Mouse (Mus musculus): ENCODE data around the gene Tgfbr2. TPM values are rescaled to one million over a fixed set of nuclear protein-coding genes. Genes with fewer than 3 reads are reported as not detected.

The Tgfbr2 gene
- polyA plus RNA-seq, 1 experiment = 0.02 TPM

DNA sequence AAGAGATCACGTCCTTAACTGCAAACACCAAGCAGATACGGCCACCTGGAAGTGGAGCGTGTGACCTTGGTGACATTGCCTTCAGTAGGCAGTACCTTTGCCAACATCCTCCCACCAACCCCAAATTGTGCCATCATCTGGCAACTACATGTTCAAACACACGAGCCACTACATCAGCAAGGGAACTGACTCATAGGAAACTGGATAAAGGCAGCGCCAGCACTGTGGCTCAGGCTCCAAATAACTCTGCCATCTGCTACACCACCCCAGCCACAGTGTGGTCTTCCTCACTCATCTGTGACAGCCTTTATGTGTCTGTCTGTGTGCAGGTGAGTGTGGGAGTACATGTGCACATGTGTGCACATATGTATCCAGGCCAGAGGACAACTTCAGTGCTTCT lies 9.7 kb upstream of the Tgfbr2 start:
- Histone ChIP-seq H3K36me3 (ENCODE audit: control insufficient read depth) (no peaks in the 10 kb centered on the region), H3K4me3 (replicated peaks) (no peak overlapping the region), H3K27me3 (ENCODE audit: control insufficient read depth) (no peaks in the 10 kb centered on the region), H3K9me3 (ENCODE audit: control insufficient read depth, low read length) (no peaks in the 10 kb centered on the region), H3K4me1 (ENCODE audit: control insufficient read depth) (no peaks in the 10 kb centered on the region)
- TF ChIP-seq TAL1 (IDR thresholded peaks at IDR 0.05; ENCODE audit: low read length) = no peak
- no peak for TF ChIP-seq GATA1 (IDR thresholded peaks at IDR 0.05; ENCODE audit: low read length)

DNA sequence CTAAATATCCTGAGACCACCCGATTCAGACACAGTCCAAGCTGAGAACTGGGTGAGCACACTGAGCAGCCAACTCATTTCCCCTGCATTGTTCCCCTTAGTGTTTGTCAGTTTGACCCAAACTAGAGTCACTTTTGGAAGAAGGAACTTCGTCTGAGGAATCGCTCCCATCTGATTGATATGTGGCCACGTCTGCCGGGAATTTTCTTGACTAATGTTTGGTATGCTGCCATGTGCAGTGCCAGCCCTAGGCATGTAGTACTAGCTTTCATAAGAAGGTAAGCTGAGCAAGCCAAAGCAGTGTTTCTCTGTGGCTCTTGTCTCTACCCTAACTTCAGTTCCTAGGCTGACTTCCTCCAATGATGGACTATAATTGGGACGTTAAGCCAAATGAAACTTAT lies 7.9 kb upstream of the Tgfbr2 start:
- H3K9me3 ChIP-seq (ENCODE audit: control insufficient read depth, low read length) = no peaks in the 10 kb centered on the region
- no peak for TF ChIP-seq TAL1 (IDR thresholded peaks at IDR 0.05; ENCODE audit: low read length)
- TF ChIP-seq GATA1 (IDR thresholded peaks at IDR 0.05; ENCODE audit: low read length) = no peak
- no peaks in the 10 kb centered on the region for H3K4me1 ChIP-seq (ENCODE audit: control insufficient read depth)
- H3K4me3 ChIP-seq (replicated peaks) = no peak overlapping the region
- no peaks in the 10 kb centered on the region for H3K36me3 ChIP-seq (ENCODE audit: control insufficient read depth)
- H3K27me3 ChIP-seq (ENCODE audit: control insufficient read depth) = no peaks in the 10 kb centered on the region

DNA sequence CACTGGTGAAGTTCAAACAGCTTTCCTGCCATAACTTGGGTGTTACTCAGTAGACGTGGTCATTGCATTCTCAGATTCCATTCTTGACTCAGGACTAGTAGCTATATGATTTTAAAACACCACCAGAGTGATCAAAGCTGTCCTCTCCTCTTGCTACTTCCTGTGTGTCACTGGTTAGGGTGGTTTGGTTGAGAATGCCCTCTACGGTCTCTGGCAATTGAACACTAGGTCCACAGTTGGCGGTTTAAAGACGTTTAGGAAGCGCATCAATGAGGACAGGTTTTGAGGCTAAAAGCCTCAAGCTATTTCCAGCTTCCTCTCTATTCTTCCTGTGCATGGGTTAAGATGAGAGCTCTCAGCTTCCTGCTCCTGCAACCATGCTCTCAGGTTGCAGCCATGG lies 6.4 kb upstream of the Tgfbr2 start:
- no peak for TF ChIP-seq TAL1 (IDR thresholded peaks at IDR 0.05; ENCODE audit: low read length)
- no peak for TF ChIP-seq GATA1 (IDR thresholded peaks at IDR 0.05; ENCODE audit: low read length)
- Histone ChIP-seq H3K27me3 (ENCODE audit: control insufficient read depth) (no peaks in the 10 kb centered on the region), H3K9me3 (ENCODE audit: control insufficient read depth, low read length) (no peaks in the 10 kb centered on the region), H3K4me3 (replicated peaks) (no peak overlapping the region), H3K36me3 (ENCODE audit: control insufficient read depth) (no peaks in the 10 kb centered on the region), H3K4me1 (ENCODE audit: control insufficient read depth) (no peaks in the 10 kb centered on the region)

DNA sequence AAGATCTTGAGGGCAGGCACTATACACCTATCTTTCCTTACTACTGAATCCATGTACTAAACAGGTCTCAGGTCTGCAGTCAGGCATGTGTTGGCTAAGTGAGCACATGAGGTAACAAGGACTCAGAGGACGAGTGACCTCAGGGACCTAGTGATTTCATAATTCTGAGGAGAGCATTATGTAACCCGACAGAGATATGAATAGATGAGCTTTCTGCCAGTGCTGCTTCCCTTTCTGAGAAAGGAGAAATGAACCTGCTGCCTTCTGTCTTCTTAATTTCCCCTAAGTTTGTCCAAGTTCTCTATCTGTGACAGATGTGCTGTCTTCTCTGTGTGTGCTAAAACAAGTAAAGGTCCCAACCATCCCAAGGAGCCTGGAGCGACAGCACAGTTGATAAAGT lies 3.0 kb upstream of the Tgfbr2 start:
- peaks cover 16% of the 10 kb centered on the region for H3K4me1 ChIP-seq (ENCODE audit: control insufficient read depth)
- no peaks in the 10 kb centered on the region for H3K36me3 ChIP-seq (ENCODE audit: control insufficient read depth)
- H3K4me3 ChIP-seq (replicated peaks) = no peak overlapping the region
- H3K9me3 ChIP-seq (ENCODE audit: control insufficient read depth, low read length) = no peaks in the 10 kb centered on the region
- TF ChIP-seq TAL1 (IDR thresholded peaks at IDR 0.05; ENCODE audit: low read length) (no peak), GATA1 (IDR thresholded peaks at IDR 0.05; ENCODE audit: low read length) (no peak)
- H3K27me3 ChIP-seq (ENCODE audit: control insufficient read depth) = peaks cover 15% of the 10 kb centered on the region

DNA sequence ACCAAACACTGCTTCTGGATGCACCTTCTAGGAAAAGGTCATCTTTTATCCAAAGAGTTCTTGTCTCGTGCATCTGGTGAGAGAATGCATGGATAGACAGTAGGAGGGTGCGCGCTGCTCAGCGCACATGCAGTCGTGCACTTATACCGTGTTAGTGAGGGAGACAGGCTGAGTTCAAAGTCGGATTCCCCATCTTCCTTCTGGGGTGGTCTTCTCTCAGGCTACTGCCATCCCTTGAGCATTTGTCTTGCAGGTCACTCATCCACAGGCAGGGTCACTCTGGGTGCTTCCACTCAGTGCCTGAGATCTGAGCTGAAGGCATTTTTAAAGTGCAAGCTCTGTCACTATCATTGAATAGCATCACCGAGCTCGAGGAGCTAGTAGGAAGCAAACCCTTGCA lies 1.9 kb upstream of the Tgfbr2 start:
- H3K9me3 ChIP-seq (ENCODE audit: control insufficient read depth, low read length) = no peaks in the 10 kb centered on the region
- no peaks in the 10 kb centered on the region for H3K36me3 ChIP-seq (ENCODE audit: control insufficient read depth)
- TF ChIP-seq GATA1 (IDR thresholded peaks at IDR 0.05; ENCODE audit: low read length) (no peak), TAL1 (IDR thresholded peaks at IDR 0.05; ENCODE audit: low read length) (no peak)
- H3K4me3 ChIP-seq (replicated peaks) = no peak overlapping the region
- peaks cover 16% of the 10 kb centered on the region for H3K4me1 ChIP-seq (ENCODE audit: control insufficient read depth)
- peaks cover 15% of the 10 kb centered on the region for H3K27me3 ChIP-seq (ENCODE audit: control insufficient read depth)

DNA sequence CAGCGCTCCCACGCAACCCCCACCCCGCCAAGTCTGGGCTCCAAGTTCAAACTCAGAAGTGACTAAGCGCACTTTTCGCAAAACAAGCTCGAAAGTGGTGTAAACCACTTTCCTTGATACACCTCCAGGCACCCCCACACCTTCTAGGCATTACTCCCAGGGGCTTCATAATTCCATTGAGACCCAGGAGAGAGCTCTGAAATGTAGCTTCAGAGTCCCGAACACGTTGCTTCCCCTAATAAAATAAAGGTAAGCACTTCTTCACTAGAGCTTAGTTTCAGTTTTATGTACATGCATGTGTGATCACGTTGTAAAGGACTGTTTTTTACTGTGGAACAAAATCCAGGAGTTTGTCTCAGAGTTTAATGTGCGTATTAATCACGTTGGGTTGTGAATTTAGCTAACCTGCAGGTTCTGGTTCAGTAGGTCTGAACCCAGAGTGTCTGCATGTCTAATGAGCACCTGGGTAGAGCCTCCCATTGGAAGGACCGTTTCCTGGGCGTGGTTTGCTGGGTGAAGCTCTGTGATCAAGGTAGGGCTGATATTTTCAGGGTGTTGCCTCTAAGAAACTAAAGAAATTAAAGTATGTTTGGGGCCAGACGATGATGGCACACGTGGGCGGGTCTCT lies 442 bp upstream of the Tgfbr2 start:
- Histone ChIP-seq H3K9me3 (ENCODE audit: control insufficient read depth, low read length) (no peaks in the 10 kb centered on the region), H3K4me3 (replicated peaks) (peak overlapping the region; percentile 65), H3K4me1 (ENCODE audit: control insufficient read depth) (peaks cover 16% of the 10 kb centered on the region), H3K27me3 (ENCODE audit: control insufficient read depth) (peaks cover 15% of the 10 kb centered on the region), H3K36me3 (ENCODE audit: control insufficient read depth) (no peaks in the 10 kb centered on the region)
- TF ChIP-seq TAL1 (IDR thresholded peaks at IDR 0.05; ENCODE audit: low read length) (no peak), GATA1 (IDR thresholded peaks at IDR 0.05; ENCODE audit: low read length) (no peak)

DNA sequence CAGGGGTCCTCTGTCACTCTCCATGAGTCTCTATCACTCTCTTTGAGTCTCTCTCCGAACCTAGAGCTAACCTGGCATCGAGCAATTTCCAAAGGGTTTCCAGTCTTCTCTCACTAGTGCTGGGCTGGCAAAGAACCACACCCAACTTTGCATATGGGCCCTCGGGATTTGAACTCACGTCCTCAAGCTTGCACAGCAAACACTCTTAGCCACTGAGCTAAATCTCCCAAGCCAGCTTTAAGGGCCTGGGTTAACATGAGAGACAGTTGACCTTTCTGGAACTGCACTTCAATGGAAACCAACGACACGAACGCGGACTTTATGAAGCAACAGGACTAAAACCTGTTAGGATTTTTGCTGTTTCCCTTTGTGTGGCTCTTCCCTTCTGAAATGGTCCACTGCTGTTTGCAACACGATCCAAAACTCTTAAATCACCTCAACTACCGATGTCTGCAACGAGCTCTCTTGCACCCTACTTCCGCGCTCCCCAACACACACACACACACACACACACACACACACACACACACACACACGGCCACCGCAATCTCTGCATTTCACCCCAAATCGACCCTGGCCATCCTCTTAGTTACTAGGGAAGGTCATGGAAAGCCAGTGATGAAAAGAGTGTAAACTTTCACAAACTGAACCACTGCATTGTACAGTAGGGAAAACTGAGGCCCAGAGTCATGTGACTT lies 1.5 kb downstream of the Tgfbr2 start:
- peaks cover 16% of the 10 kb centered on the region for H3K4me1 ChIP-seq (ENCODE audit: control insufficient read depth)
- H3K27me3 ChIP-seq (ENCODE audit: control insufficient read depth) = peaks cover 15% of the 10 kb centered on the region
- no peaks in the 10 kb centered on the region for H3K36me3 ChIP-seq (ENCODE audit: control insufficient read depth)
- peak overlapping the region; percentile 65 for H3K4me3 ChIP-seq (replicated peaks)
- TF ChIP-seq GATA1 (IDR thresholded peaks at IDR 0.05; ENCODE audit: low read length) = no peak
- TF ChIP-seq TAL1 (IDR thresholded peaks at IDR 0.05; ENCODE audit: low read length) = no peak
- H3K9me3 ChIP-seq (ENCODE audit: control insufficient read depth, low read length) = no peaks in the 10 kb centered on the region

DNA sequence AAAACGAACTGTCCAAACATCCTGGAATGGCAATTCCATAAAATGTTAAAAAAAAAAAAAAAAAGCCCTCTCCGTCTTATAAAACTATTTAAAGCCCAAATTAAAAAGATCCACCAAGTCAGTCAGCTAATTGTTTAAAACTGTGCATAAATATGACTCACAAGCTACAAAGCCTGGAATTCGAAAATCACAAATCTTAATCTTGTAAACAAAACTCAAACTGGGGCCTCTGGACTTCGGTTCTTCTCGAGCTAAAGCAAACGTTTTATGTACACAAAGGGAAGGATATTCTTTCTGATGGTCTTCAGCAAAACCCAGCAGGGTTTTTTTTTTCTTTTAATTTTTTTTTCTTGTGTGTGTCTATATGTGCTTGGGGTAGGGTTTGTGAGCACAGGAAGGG lies 2.1 kb downstream of the Tgfbr2 start:
- Histone ChIP-seq H3K4me3 (replicated peaks) (no peak overlapping the region), H3K9me3 (ENCODE audit: control insufficient read depth, low read length) (no peaks in the 10 kb centered on the region), H3K4me1 (ENCODE audit: control insufficient read depth) (peaks cover 16% of the 10 kb centered on the region), H3K27me3 (ENCODE audit: control insufficient read depth) (peaks cover 15% of the 10 kb centered on the region), H3K36me3 (ENCODE audit: control insufficient read depth) (no peaks in the 10 kb centered on the region)
- TF ChIP-seq GATA1 (IDR thresholded peaks at IDR 0.05; ENCODE audit: low read length) (no peak), TAL1 (IDR thresholded peaks at IDR 0.05; ENCODE audit: low read length) (no peak)

DNA sequence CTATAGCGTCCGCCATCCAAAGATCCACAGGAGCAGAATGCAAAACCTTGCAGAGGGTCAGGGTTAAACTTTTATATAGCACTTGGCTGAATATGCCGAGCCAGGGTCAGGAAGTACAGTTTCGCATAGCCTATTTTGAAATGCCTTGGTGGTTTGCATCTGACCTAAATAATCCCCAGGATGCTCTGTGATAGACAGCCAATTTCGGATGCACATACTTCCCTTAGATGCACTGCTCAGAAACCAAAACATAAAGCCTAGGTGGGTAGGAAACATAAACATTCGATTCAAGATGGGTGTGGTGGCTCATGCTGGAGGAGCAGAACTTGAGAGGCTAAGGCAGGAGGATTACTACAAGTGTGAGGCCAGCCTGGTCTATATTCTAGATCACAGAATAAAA lies 6.1 kb downstream of the Tgfbr2 start:
- no peaks in the 10 kb centered on the region for H3K9me3 ChIP-seq (ENCODE audit: control insufficient read depth, low read length)
- no peaks in the 10 kb centered on the region for H3K4me1 ChIP-seq (ENCODE audit: control insufficient read depth)
- TF ChIP-seq GATA1 (IDR thresholded peaks at IDR 0.05; ENCODE audit: low read length) (no peak), TAL1 (IDR thresholded peaks at IDR 0.05; ENCODE audit: low read length) (no peak)
- H3K27me3 ChIP-seq (ENCODE audit: control insufficient read depth) = peaks cover 3% of the 10 kb centered on the region
- H3K36me3 ChIP-seq (ENCODE audit: control insufficient read depth) = no peaks in the 10 kb centered on the region
- no peak overlapping the region for H3K4me3 ChIP-seq (replicated peaks)

All from erythroblast, embryonic 14.5 days (primary cell).